Mouse (Mus musculus) embryonic facial prominence, embryonic 12.5 days (tissue): ENCODE data around the gene Fbxl16. TPM values are rescaled to one million over a fixed set of nuclear protein-coding genes. Genes with fewer than 3 reads are reported as not detected.

Experiments
- ATAC-seq: fragments of 200-750 bp; cut with Nextera tagmentation; 2 replicates; pipeline ENCODE4 v1.8.0; 2017; ENCODE audit not compliant: insufficient number of reproducible peaks, insufficient read depth, low FRiP score, low TSS enrichment
- H3K27ac ChIP-seq: fragments of 300-500 bp; sonication (generic); 2 replicates; pipeline ENCODE4 v1.5.1; 2016; ENCODE audit warnings: mild to moderate bottlenecking
- H3K27me3 ChIP-seq: fragments of 300-500 bp; sonication (generic); 2 replicates; pipeline ENCODE4 v1.6.1; 2016; ENCODE audit warnings: mild to moderate bottlenecking, moderate library complexity
- H3K36me3 ChIP-seq: fragments of 300-500 bp; sonication (generic); 2 replicates; pipeline ENCODE4 v1.6.1; 2016; ENCODE audit warnings: mild to moderate bottlenecking
- H3K4me1 ChIP-seq: fragments of 300-500 bp; sonication (generic); 2 replicates; pipeline ENCODE4 v1.6.1; 2016
- H3K4me2 ChIP-seq: fragments of 300-500 bp; sonication (generic); replicated peaks from 2 replicates; pipeline ENCODE4 v1.6.1; 2016; ENCODE audit warnings: mild to moderate bottlenecking, moderate library complexity
- H3K4me3 ChIP-seq: fragments of 300-500 bp; sonication (generic); 2 replicates; pipeline ENCODE4 v1.5.1; 2016; ENCODE audit warnings: mild to moderate bottlenecking
- H3K9ac ChIP-seq: fragments of 300-500 bp; sonication (generic); 2 replicates; pipeline ENCODE4 v1.6.1; 2016; ENCODE audit warnings: mild to moderate bottlenecking, moderate library complexity
- H3K9me3 ChIP-seq: fragments of 300-500 bp; sonication (generic); 2 replicates; pipeline ENCODE4 v1.6.1; 2016; ENCODE audit warnings: mild to moderate bottlenecking, moderate library complexity
- WGBS: fragments of 180-500 bp; shearing (Covaris S2); methylation state at CpG from one replicate; pipeline ENCODE4 v1.1.7; 2016; 5-methylcytosine and 5-hydroxymethylcytosine counted together
- polyA plus RNA-seq: library from polyadenylated mRNA; unstranded; fragments of >200 nt; fragmentation: Nextera tagmentation; extraction: Ambion mirVana; gene quantifications from 2 replicates; pipeline ENCODE4 v1.2.1, GENCODE M21; 2016

The Fbxl16 gene
- polyA plus RNA-seq, 1 experiment from 2014 or later: 5.9 TPM

- Histone ChIP-seq H3K4me1 (peaks cover 24% of the 10 kb centered on the region), H3K9me3 (no peaks in the 10 kb centered on the region), H3K4me3 (peak overlapping the region; percentile 57), H3K27ac (no peak overlapping the region), H3K4me2 (peak overlapping the region; percentile 68), H3K27me3 (no peaks in the 10 kb centered on the region), H3K9ac (peak overlapping the region; percentile 72), H3K36me3 (peaks cover 62% of the 10 kb centered on the region)
- WGBS: 79% methylated on average over 15 of the region's 15 CpGs
- no peak for ATAC-seq
These were observed 24.9 kb upstream of the Fbxl16 start for GRCm38 (mm10) chr17:25783861-25784574.

- Histone ChIP-seq H3K27me3 (no peaks in the 10 kb centered on the region), H3K4me1 (peaks cover 24% of the 10 kb centered on the region), H3K4me3 (peak within 1 kb of the TSS; percentile 57), H3K36me3 (peaks cover 65% of the 10 kb centered on the region), H3K9ac (peak within 1 kb of the TSS; percentile 72), H3K27ac (peak within 1 kb of the TSS; percentile 81), H3K4me2 (peak within 1 kb of the TSS; percentile 68), H3K9me3 (no peaks in the 10 kb centered on the region)
- under 1% methylated on average over 23 of the region's 23 CpGs for WGBS
- peak; percentile 75 for ATAC-seq
These were observed 23.6 kb upstream of the Fbxl16 start, which contains the start of gene Haghl for GRCm38 (mm10) chr17:25785281-25785745. Gene Haghl, minus strand, starts transcription at chr17:25785673.

DNA sequence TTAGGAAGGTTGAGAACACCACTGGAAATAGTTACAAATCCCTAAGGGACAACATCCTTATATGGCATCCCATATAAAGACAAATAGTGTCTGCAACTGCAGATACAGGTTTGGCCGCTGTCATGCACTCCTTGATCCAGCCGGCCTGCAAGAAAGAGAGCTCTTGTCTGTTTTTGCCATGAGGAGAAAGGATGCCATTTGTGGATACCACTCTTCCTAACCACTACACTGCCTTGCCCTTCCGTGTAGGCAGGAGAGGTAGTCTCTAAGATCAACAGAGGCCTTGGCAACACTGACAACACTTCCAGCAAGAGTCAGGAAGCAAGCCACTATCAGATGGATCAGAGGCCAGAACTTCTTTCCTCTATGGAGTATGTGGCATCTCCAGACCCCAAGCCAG, 22.6 kb upstream of the Fbxl16 start, which contains the start of gene Ccdc78:
Ccdc78 (plus strand) TSS at position 301 of the 400 bp plus-strand sequence.
- Histone ChIP-seq H3K4me3 (peak within 1 kb of the TSS; percentile 57), H3K9me3 (no peaks in the 10 kb centered on the region), H3K9ac (peak within 1 kb of the TSS; percentile 72), H3K4me1 (peaks cover 29% of the 10 kb centered on the region), H3K4me2 (peak within 1 kb of the TSS; percentile 68), H3K36me3 (peaks cover 55% of the 10 kb centered on the region), H3K27me3 (no peaks in the 10 kb centered on the region), H3K27ac (peak within 1 kb of the TSS; percentile 81)
- ATAC-seq: no peak
- WGBS: 77% methylated on average over 3 of the region's 3 CpGs

DNA sequence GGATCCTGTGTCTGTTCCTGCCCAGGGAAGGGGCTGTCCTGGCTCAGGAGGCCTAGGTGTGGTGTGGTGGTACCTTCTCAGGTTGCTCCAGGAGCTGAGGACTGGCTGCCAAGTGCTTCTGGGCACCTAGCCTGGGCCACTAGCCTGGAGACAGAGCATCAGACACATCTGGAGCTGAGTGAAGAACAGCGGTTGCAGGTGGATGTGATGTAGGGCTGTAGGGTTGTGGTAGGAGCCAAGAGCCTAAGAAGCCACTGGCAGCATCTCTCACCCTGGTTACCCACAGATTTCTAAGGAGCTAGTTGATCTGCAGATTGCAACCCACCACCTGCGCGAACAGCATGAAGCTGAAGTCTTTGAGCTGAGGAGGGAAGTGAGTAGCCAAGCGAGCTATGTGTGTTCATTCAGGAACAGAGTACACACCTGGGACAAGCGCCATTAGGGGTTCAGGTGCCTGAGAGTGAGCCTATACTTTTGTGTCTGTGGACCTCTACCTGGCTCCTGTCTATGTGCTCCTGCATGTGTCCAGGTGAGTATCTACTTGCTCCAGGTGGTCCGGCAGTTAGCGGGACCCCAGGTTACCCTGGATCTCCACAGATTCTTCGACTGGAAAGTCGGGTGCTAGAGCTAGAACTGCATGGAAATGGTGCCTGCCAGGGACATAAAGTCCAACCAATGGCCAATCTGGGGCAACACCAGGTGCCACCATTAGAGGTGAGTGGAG, 21.9 kb upstream of the Fbxl16 start:
- no peak overlapping the region for H3K9ac ChIP-seq

DNA sequence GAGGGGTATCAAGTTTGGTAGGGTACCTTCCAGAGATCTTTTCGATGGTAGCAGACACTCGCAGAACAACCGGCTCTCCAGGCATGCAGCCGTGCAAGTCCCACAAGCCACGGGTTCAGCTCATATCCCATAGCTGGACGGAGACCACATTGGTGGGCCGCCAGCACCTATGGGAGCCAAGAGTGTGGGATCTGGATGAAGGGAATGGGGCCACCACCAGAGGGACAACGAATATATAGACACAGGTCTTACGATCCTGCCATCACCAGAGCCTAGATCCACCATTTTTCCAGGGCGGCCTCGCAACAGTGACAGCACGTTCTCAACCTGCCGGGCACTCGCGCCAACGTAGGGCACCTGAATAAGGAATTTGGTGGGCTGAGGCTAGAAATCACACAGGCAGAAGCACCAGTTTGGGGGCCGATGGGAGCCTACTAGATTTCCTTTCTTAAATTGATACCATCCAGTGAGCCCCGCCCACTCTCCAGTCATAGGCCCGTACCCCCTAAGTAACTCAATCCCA, 17.5 kb upstream of the Fbxl16 start:
- Histone ChIP-seq H3K9me3 (no peaks in the 10 kb centered on the region), H3K9ac (peak overlapping the region; percentile 77), H3K4me1 (peaks cover 35% of the 10 kb centered on the region), H3K27ac (peak overlapping the region; percentile 95), H3K4me2 (peak overlapping the region; percentile 87), H3K4me3 (peak overlapping the region; percentile 69), H3K27me3 (no peaks in the 10 kb centered on the region), H3K36me3 (peaks cover 25% of the 10 kb centered on the region)
- no peak for ATAC-seq
- 25% methylated on average over 19 of the region's 19 CpGs for WGBS

More for the DNA sequence above, 21.9 kb upstream of the Fbxl16 start:
- Histone ChIP-seq H3K27me3 (no peaks in the 10 kb centered on the region), H3K9me3 (no peaks in the 10 kb centered on the region), H3K4me2 (no peak overlapping the region), H3K4me1 (peaks cover 32% of the 10 kb centered on the region), H3K27ac (no peak overlapping the region), H3K36me3 (peaks cover 49% of the 10 kb centered on the region), H3K4me3 (no peak overlapping the region)
- ATAC-seq: no peak
- 91% methylated on average over 9 of the region's 9 CpGs for WGBS

GRCm38 (mm10) chr17:25791843-25792527, 16.9 kb upstream of the Fbxl16 start:
- H3K4me2 ChIP-seq: peak overlapping the region; percentile 87
- peaks cover 24% of the 10 kb centered on the region for H3K36me3 ChIP-seq
- peak; percentile 43; the same call in 1 of the 2 replicates for ATAC-seq
- peak overlapping the region; percentile 95 for H3K27ac ChIP-seq
- WGBS: under 1% methylated on average over 45 of the region's 45 CpGs
- H3K9me3 ChIP-seq: no peaks in the 10 kb centered on the region
- no peaks in the 10 kb centered on the region for H3K27me3 ChIP-seq
- peak overlapping the region; percentile 69 for H3K4me3 ChIP-seq
- peak overlapping the region; percentile 77 for H3K9ac ChIP-seq
- H3K4me1 ChIP-seq: peaks cover 36% of the 10 kb centered on the region

DNA sequence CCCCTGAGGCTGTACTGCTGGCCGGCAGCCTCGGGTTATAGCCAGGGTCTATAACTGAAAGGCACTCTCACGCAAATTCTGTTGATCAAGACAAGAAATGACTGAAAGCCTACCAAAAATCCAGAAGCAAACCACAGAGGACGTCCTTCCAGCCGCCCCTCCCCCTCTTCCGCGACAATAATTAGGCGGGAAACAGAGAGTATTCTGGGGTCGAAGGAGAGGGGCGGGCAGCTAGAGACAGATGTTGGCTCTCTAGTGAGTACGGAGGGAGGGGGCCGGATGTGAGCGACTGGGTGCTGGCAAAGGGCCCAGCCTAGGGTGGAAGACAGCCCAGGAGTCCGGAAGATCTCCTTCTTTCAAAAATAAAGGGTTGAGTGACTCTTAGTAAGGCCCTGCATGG, 16.3 kb upstream of the Fbxl16 start, which contains the start of gene Fam173a:
Fam173a (minus strand) TSS at position 287 of the 400 bp plus-strand sequence.
- no peak for ATAC-seq
- peaks cover 18% of the 10 kb centered on the region for H3K36me3 ChIP-seq

GRCm38 (mm10) chr17:25794197-25794596, 14.7 kb upstream of the Fbxl16 start:
- Histone ChIP-seq H3K36me3 (peaks cover 8% of the 10 kb centered on the region; the same call in 1 of the 2 replicates), H3K27ac (no peak overlapping the region; the same call in 1 of the 2 replicates), H3K4me3 (no peak overlapping the region), H3K9me3 (no peaks in the 10 kb centered on the region), H3K27me3 (no peaks in the 10 kb centered on the region), H3K9ac (no peak overlapping the region), H3K4me2 (no peak overlapping the region), H3K4me1 (peaks cover 43% of the 10 kb centered on the region)
- no peak for ATAC-seq
- 50% methylated on average over 13 of the region's 13 CpGs for WGBS

More for the DNA sequence above, 16.3 kb upstream of the Fbxl16 start, which contains the start of gene Fam173a:
- H3K9me3 ChIP-seq: no peaks in the 10 kb centered on the region
- H3K4me1 ChIP-seq: peaks cover 42% of the 10 kb centered on the region
- peak within 1 kb of the TSS; percentile 69 for H3K4me3 ChIP-seq
- WGBS: under 1% methylated on average over 14 of the region's 14 CpGs
- peak within 1 kb of the TSS; percentile 77 for H3K9ac ChIP-seq
- peak within 1 kb of the TSS; percentile 87 for H3K4me2 ChIP-seq
- no peaks in the 10 kb centered on the region for H3K27me3 ChIP-seq
- H3K27ac ChIP-seq: peak within 1 kb of the TSS; percentile 95

- peaks cover 43% of the 10 kb centered on the region for H3K4me1 ChIP-seq
These were observed 13.9 kb upstream of the Fbxl16 start for GRCm38 (mm10) chr17:25794998-25795397.

DNA sequence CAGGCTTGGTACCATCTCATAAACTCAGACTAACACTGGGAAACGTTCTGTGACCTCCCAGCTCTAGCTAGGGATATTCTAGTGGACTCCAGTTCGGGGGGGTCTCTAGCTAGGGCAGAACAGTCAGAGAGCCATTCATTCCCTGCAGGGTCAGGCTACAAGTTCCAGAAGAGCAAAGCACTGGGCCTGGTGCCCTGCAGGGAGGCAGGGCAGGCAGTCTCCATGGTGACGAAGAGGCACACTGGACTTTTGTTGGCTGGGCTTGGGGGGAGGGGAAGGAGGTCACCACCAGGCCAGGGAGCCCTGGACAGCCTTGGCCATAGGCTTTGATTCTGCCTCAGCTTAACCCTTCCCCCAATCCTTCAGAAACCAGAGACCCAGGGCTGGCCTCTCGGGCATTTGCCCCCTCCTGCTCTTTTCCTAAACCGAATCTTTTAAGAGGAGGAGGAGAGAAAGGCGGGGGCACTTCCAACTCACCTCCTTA, 13.2 kb upstream of the Fbxl16 start, which contains the start of gene AC134908.4:
AC134908.4 (minus strand) TSS at position 51 of the 484 bp plus-strand sequence.
- Histone ChIP-seq H3K9me3 (no peaks in the 10 kb centered on the region), H3K9ac (peak within 1 kb of the TSS; percentile 68), H3K4me2 (peak within 1 kb of the TSS; percentile 95), H3K4me1 (peaks cover 43% of the 10 kb centered on the region), H3K27me3 (no peaks in the 10 kb centered on the region), H3K36me3 (no peaks in the 10 kb centered on the region; the same call in 1 of the 2 replicates), H3K27ac (peak within 1 kb of the TSS; percentile 51), H3K4me3 (peak within 1 kb of the TSS; percentile 86)
- WGBS: 8% methylated on average over 6 of the region's 6 CpGs
- ATAC-seq: no peak

More at GRCm38 (mm10) chr17:25794998-25795397, 13.9 kb upstream of the Fbxl16 start:
- peak overlapping the region; percentile 95 for H3K4me2 ChIP-seq
- WGBS: 71% methylated on average over 17 of the region's 17 CpGs
- peak overlapping the region; percentile 42; the same call in 1 of the 2 replicates for H3K27ac ChIP-seq
- peak overlapping the region; percentile 86; the same call in 1 of the 2 replicates for H3K4me3 ChIP-seq
- no peak for ATAC-seq
- no peaks in the 10 kb centered on the region for H3K9me3 ChIP-seq
- no peaks in the 10 kb centered on the region; the same call in 1 of the 2 replicates for H3K36me3 ChIP-seq
- H3K9ac ChIP-seq: peak overlapping the region; percentile 68
- no peaks in the 10 kb centered on the region for H3K27me3 ChIP-seq
